Mouse (Mus musculus) skeletal muscle tissue, adult 2 months (tissue): ENCODE results near the gene BC034090.
"Not testable (repeated sequence)": the region's sequence is repeated elsewhere in the genome, so short reads cannot be mapped to it uniquely, and the experiment has no call there.

Experiments used
- DNase-seq: peaks from one replicate; pipeline ENCODE4 v3.0.0-alpha.2; 2012; ENCODE audit warnings: low read depth, low spot score

BC034090 gene

DNA sequence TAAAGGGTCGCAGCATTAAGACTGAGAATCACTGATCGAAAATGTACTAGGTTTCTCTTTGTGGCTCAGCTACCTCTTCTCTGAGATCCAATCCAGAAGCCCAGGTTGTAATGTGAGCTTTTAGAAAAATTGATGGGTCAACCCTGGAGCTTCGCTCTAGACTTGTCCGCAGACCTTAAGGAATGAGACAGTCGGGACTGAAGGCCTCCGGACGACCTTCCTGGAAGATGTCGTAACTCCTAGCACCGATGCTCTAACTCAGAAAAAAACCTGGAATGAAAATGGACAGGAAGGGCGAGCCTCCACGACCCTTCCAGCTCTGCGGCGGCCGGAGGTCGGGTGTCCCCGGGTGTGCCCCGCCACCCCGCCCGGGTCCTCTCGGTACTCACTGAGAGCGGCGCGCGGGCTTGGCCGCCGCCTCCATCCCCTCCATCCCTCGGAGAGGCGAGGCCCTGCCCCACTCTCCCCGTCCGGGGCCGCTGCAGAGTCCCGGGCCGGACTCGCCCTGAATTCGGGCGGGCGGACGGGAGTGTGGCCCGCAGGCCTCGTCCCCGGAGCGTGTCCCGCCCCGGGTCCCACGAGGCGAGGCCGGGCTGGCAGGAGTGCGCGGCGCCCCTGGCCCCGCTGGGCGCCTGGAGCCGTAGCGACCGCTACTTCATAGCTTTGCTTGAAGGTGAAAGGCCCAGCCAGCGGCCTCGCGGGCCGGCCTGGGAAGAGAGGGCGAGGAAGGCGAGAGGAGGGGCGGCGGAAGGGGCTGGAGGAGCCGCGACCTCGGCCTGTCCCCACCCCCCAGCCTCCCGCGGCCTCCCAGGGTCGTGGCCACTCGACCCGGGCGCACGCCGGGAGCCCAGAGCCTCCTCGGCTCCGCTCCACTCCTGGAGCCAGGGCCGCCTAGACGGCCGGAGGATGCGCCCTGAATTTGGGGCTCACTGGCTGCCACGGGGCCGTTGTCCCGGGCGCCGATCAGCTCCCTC is at the start of gene BC034090:
BC034090 (minus strand) TSS at position 648 of the 974 bp plus-strand sequence.
- DNase-seq: no peak

DNA sequence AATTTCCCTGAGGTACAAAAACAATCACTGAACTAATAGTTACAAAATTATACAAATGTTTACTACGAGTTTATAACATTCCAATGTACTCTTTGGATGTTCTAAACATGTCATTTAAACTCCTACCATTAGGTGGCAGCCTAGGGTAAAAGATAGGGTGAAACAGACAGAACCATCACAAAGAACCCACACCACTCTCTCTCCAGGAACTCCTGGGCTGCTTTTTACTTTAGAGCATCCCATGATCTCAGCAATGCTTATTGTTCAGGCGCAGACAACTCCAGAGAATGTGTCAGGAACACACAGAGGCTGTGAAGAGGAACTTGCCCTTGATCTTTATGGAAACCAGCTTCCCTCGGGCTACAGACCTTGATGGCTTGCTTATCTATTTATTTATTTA is 49.2 kb upstream of the BC034090 start:
- DNase-seq: peak; percentile 48

DNA sequence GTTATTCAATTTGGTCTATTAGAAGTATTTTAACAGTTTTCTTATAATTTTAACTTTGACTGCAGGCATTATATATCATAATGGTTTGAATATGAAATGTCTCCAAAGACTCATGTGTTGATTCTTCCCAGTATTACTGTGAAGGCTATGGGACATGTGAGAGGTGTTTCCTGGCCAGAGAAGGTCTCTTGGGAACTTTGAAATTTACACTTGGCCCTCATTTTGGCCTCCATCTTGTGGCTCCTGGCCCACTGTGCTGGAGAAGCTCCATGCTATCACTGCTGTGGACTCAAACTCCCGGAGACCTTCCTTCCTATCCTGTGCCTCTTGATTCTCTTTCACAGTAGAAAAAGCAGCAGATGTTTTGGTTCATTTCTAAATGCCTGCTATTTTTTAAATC is 45.2 kb upstream of the BC034090 start:
- no peak for DNase-seq

DNA sequence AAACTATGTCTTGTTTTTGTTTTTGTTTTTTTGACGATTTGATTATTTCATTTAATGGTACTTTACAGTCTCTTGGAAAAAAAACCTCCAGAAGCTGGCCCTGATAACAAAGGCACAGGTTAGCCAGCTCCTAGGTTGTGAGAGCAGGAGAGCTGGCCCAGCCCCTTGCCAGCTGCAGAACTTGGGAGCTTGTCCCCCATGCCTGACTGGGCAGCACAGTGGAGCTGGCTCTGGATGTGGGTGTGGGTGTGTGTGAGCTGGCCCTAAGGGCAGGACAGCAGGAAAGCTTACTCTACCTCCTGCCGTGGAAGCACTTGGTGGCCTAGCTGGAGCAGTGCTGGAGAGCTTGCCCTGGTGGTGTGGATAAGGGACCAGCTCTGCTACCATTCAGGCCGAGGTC is 43.8 kb upstream of the BC034090 start:
- no peak for DNase-seq

DNA sequence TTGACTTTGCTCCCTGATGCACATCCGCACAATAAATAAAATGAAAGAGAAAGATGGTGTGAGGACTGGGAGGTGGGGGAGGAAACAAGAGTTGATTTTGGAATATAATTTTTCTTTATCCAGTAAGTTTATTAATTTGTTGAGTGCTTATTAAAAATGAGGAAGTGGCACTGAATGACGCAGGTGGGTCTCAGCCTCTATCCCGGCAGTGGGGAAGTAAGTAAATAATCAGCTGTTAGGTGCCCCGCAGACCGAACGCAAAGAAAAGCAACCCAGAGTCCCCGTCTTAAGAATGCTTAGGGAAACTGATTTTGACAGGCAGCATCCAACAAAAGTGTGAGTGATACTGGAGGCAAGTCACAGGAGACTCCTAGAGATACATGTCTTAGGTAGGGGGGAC is 39.6 kb upstream of the BC034090 start:
- DNase-seq: no peak

DNA sequence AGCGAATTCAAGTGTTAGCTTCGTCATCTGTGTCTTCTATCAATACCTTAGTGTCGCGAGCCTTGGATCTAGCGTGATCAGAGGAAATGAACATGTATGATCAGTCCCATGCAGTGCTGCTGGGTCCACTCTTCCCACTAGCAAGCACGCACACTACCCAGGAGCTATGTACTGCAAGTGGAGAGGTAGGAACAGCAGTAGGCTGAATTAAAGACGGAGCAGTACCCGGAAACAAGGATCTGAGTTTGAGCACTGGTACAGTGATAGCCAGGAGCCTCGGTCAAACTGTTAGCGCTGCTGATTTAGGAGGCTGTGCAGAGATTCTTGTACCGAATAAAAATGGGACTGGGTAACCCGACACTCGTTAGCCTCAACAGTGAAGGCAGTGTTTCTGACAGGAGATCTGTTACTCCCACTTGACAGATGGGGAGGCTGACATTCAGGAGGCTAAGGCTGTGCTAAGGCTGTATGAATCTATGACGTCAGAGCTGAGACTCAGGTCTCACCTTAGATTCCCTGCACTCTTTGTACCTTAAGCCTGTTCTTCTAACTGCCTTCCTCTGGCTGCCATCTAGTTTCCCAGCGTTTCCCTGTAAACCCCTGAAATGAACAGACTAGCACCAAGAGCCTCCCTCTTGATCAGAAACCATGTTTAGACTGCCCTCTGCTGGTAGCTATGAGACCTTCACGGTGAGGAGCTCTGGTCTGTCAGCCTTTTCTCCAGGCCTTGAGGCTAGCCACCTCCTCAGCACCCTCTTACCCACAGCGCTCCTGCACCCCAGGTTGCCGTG is 37.0 kb upstream of the BC034090 start:
- peak; percentile 65 for DNase-seq

DNA sequence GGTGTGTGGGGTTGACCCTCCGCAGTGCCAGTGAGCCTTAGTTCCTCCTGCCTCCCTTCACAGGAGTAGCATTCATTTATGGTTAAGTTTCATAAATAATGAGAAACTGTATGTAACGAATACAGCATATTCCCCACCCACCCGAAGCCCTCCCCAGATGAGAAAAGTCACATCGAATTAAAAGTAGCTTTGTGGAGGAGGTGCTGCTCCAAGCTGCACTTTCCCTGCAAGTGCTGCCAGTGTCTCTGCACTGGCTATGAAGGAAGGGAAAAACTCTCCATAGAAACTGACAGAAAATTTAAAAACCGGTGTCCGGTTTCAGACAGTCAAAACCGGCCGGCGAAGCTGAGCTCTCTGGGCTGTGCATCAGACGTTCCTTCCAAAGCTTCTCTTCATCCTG is 36.1 kb upstream of the BC034090 start:
- no peak for DNase-seq

DNA sequence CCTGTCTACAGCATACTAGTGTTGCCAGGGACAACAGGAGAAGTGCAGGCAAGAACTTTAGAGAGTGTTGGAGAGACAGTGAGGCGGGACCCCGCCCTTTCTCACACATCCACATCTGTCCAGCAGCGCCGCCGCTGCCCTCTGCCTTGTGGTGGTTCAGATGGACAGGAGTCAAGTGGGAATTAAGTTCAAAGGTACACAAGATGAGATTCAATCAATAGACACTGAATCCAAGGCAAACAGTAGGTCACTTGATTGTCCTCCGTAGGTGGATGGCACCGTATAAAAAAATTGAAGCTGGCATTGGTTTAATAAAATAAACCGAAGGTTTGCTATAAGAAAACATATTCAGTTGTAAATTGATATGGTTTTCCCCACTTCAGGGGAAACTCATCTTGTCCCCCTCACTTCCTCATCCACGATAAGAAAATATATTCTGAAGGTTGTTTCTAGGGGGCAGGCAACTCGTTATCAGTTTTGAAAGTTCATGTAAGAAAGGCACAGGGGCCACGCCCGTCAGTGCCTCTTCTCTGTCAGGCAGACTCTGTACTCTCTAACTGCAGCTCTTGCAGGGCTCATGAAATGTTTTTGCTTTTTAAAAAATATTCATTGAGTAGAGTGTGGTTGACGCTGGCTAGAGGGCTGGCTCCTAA is 32.3 kb upstream of the BC034090 start:
- no peak for DNase-seq

DNA sequence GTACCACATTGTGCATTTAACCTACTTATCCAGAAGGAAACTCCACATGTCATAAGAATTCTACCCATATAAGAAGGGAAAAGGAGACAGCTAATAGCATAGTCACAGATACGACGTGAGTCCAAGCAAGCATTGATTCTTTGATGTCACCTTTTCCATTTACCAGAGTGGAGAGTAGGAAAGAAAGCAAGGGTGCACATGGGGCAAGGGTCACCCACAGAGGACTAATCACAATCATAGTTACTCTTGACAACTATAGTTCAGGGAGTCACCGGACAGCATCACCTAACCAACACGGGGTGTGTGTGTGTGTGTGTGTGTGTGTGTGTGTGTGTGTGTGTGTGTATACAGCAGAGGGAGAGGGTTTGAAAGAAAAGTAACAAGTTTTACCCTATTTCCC is 31.5 kb upstream of the BC034090 start:
- no peak for DNase-seq

DNA sequence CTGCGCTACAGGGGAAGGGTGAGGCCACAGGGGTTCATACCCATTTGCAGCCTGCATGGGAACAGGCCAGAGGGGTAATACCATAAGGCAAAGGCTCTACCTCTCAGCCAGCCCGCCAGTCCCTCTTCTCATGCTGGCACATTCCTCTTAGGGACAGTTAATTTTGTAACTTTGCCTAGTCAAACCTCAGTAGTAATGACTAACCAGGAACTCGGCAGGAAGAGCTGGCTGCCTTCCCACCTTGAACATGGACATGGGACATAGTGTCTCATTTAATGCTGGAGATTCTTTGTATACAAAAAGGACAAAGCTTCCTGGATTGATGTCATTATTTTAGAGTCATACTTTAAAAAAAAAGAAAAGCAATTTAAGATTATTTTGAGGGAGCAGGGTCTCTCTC is 30.7 kb upstream of the BC034090 start:
- DNase-seq: no peak

DNA sequence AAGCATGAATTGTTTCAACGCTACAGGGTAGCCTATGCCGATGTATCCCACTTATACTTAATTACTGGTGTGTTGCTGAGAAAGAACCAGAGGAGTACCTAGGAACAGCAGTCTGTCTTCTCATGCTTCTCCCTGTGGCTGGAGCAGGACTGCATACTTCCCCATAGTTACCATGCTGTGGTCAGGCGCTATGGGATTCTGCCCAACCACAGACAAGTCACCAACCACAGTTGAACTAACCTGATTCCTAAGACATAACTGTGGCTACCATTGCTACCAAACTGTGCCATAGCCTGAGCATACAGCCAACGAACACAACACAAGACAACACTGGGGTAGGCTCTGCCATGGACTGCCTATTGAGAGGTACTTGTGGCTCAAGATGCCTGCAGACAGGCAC is 28.7 kb upstream of the BC034090 start:
- DNase-seq: no peak

DNA sequence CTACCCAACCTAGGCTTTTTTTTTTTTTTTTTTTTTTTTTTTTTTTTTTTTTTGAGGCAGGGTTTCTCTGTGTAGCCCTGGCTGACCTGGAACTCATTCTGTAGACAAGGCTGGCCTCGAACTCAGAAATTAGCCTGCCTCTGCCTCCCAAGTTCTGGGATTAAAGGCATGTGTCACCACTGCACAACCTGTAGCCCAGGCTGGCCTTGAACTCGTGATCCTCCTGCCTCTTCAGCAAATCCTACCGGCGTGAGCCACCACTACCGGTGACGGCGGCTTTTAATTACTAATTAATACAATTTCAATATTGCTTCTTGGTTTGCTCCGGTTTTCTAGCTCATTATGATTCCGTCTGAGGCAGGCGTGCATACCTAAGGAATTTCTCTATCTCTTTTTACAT is 18.3 kb upstream of the BC034090 start:
- not testable (repeated sequence) for DNase-seq

DNA sequence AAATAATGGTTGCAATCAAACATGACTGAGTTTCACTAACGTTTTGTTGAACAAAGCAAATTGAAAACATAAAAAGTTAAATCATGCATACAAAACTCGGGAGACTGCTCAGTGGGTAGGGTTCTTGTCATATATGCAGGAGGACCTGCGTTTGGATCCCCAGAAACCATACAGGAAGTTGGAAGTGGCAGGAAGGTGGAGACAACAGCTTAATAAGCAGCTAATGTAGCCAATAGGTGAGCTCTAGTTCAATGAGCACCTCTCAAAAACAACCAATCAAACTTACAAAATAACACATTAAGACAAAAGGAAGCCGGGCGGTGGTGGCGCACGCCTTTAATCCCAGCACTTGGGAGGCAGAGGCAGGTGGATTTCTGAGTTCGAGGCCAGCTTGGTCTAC is 10.1 kb upstream of the BC034090 start:
- no peak for DNase-seq

DNA sequence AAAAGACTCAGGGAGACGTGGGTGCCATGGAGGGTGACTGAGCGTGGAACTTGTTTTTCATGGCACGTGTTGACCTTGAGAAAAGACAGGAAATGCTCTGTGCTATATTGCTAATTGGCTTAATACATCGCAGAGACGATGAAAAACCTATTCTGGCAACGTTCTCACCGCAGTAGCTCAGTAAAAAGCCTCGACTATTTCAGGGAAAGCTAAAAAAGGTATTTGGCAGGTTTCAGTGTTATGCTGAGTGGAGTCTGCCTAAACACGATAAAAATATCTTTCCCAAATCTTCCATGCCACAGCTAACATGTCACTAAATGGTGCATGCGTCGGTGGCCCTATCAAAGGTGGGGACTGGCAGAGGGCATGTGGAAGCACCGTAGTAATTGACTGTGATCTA is 8.9 kb upstream of the BC034090 start:
- DNase-seq: no peak

DNA sequence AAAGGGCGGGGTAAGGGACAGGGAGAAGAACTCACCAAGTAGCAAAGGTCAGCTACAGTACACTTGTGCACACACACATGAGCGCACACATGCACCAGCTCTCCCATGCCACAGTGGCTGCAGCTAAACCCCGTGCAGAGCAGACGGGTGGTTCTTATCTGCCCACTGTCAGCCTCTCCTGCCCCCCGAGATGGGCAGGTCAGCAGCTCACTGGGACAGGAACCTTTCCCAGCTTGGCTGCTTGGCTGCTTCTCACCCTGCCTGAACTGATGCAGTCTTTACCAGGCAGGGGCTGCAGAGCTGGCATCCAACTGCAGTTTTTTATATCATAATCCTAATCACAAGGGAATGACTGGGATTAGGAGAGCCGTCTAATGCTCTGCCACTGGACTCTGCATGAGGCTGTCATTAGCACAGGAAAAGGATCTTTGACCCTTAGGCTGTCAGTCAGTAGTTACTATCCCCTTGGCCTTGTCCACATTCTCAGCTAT is 8.4 kb upstream of the BC034090 start:
- no peak for DNase-seq

DNA sequence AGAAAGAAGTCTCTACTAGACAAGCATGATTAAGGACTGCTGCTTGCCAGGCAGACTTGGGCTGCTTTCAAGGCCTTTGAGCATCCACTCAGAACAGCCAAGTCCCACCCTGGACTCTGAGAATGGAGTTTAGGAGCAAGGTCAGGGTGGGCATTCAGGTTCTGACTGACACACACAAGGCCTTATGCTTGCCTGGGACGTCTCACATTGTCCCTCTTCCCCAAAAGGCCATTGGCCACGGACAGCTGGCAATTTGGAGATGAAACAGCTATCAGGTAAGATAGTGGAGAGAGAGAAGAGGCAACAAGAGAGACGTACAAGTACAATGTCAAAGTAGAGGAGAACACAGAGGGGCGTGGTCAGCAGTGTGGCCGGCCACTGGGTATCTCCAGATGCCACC is 7.4 kb upstream of the BC034090 start:
- no peak for DNase-seq

DNA sequence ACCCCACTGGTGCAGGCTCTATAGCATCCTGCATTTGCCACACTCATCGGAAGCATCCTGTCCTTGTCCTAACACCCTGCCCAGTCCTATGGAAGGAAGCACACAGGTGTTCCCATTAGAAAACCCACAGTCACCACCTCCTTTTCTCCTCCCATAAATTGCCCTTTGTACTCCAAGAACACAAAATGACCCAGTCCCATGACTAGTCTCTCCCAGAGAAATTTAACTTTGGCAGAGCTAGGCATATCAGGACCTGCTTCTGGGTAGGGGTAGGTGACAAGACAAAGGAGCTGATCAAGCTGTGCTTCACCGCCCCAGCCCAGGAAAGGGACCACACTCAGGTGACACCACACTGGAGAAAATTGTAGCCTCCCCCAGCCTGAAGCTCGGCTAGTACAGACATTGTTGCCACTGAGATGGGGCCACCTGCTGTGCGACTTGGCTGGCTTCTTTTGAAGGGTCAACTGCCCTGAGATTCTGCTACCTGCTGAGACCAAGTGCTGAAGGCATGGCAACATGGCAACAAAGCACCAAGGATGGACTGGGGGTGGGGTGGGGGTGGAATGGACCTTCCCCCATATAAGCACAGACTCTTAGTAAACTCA is 6.4 kb upstream of the BC034090 start:
- DNase-seq: no peak

DNA sequence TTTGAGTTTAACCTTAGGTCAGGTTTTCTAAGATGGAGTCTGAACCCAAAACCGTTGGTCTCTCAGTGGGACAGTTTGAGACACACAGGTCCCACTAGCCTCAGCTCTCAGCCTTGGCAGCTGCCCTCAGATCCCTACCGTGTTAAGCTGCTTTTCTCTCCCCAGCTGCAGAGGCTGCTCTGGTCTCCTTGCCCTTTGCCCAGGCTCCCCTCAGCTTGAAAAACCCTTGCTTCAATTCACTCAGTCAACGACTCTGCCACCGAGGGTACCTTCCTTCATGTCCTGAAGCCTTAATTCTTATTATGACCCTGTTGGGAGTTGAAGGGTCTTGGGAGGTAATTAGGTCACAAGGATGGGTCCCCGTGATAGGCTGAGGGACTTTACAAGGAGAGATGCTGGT is 5.7 kb upstream of the BC034090 start:
- no peak for DNase-seq

DNA sequence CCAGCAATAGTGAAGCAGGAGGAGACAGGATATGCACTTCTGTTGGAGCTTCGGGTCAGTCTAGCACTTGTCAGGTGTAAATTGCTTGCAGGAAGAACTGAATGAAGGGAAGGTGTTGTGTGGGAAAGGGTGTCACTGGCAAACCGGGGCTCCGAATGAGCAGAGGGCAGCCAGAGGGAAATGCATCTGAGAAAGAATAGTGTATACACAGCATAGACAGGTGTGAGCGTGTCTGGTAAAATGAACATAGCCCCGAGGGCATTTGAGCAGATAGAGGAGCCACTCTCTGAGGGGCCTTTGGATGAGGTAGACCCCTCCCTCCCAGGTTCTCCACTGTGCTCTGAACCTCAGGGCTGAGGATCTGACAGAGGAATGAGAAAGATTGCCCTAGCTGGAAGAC is 3.8 kb upstream of the BC034090 start:
- no peak for DNase-seq

DNA sequence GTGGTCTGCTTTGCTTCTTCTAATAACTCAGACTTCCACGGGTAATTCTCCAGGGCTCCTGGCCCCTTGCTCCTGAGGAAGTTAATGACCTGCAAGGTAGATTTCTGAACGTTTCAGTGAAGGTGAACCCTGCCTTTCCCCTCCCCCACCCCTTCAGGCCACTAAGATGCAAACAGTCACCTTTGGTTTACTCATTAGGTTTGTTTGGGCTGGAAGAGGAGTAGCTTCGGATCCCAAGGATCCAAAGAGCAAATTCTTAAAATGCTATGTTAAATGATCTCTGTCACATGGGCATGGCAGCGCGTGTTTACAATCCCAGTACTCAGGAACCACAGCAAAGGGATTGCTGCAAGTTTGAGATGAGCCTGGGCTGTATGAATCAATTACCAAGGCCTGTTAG is 3.2 kb upstream of the BC034090 start:
- no peak for DNase-seq

DNA sequence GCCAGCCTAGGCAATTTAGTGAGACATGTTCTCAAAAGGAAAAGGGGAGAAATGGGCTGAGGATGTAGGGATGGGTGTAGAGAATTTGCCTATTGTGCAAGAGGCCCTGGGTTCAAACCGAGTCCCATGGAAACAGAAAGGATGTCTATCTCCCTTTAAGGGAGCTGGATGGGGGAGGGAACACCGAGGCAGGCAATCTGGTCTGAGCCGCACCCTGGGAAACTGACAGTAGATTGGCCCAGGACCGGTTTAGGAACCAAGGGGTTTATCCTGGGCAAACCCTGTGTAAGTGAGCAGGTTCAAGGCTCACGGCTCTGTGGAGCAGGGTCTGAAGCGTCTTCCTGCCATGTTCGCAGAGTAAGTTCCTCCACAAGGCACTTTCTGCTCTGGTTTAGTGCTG is 1.3 kb upstream of the BC034090 start:
- no peak for DNase-seq

DNA sequence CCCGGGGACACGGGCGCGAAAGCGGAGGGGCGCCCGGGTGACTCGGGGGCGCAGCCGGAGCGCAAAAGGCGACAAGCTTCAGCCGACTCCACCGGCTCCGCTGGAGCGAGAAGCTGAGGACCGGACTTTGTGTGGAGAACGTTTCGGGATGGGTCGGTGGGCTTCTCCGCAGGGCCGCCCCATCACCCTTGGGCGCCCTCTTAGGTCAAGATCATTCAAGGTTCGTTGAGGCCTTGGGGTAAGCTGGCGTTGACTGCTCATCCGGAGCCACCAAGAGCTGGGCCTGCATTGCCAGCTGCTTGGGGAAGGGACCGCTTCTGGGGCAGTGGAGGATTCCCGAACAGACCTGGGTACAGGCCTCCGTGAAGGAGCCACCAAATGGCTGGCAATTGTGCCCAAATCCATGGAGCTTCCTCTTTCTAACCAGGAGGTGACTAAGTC is 547 bp upstream of the BC034090 start:
- DNase-seq: no peak
